Mouse (Mus musculus) ES-E14 (cell line): ENCODE results near the gene Prrt3. TPM values are rescaled to one million over a fixed set of nuclear protein-coding genes. Genes with fewer than 3 reads are reported as not detected.

Source experiments
- DNase-seq: peaks from one replicate; pipeline ENCODE4 v3.0.0-alpha.2; 2013; ENCODE audit warnings: low read depth, low spot score
- H3K27ac ChIP-seq: 2 replicates; pipeline ENCODE4 v1.5.1; 2012; ENCODE audit warnings: low read depth, mild to moderate bottlenecking, low read length, moderate library complexity, mixed read lengths; ENCODE audit not compliant: poor library complexity, insufficient read depth, severe bottlenecking
- H3K36me3 ChIP-seq: 2 replicates; pipeline ENCODE4 v1.6.1; 2012; ENCODE audit warnings: mild to moderate bottlenecking, low read length, moderate library complexity, mixed read lengths; ENCODE audit not compliant: control insufficient read depth, poor library complexity, insufficient read depth, severe bottlenecking
- H3K4me1 ChIP-seq, 2 experiments: fragments of 150-350 bp in 1 of 2; sonication (generic) in 1 of 2; 2 replicates each; pipeline ENCODE4 v1.6.1; 2012; ENCODE audit warnings: low read length in 2 of 2, mild to moderate bottlenecking in 1 of 2, mixed read lengths in 1 of 2; ENCODE audit not compliant: control insufficient read depth in 2 of 2, insufficient read depth in 2 of 2, poor library complexity in 1 of 2
- H3K4me3 ChIP-seq, 2 experiments: fragments of 150-350 bp in 1 of 2; sonication (generic) in 1 of 2; 2 replicates each; pipeline ENCODE4 v1.5.1; 2012; ENCODE audit warnings: low read length in 2 of 2, low read depth in 1 of 2, mild to moderate bottlenecking in 1 of 2, mixed read lengths in 1 of 2; ENCODE audit not compliant: insufficient read depth in 1 of 2, poor library complexity in 1 of 2, severe bottlenecking in 1 of 2
- H3K9ac ChIP-seq: 2 replicates; pipeline ENCODE4 v1.6.1; 2012; ENCODE audit warnings: low read depth, mild to moderate bottlenecking, low read length, mixed read lengths; ENCODE audit not compliant: poor library complexity, insufficient read depth, severe bottlenecking
- H3K9me3 ChIP-seq: fragments of 150-350 bp; sonication (generic); 2 replicates; pipeline ENCODE4 v1.6.1; 2012; ENCODE audit warnings: low read depth, mild to moderate bottlenecking, low read length; ENCODE audit not compliant: control insufficient read depth, insufficient read depth
- CHD2 ChIP-seq: IDR thresholded peaks from 2 replicates; pipeline ENCODE4 v1.6.1; 2014; ENCODE audit warnings: mild to moderate bottlenecking, low read depth, low read length, inconsistent platforms
- HCFC1 ChIP-seq: IDR thresholded peaks from 2 replicates; pipeline ENCODE4 v1.6.1; 2012; ENCODE audit warnings: low read length, inconsistent platforms, borderline replicate concordance; ENCODE audit not compliant: insufficient read depth
- MAFK ChIP-seq: IDR thresholded peaks from 2 replicates; pipeline ENCODE4 v1.6.1; 2014; ENCODE audit warnings: mild to moderate bottlenecking, low read depth, low read length, inconsistent platforms; ENCODE audit not compliant: insufficient read depth
- ZC3H11A ChIP-seq: IDR thresholded peaks from 2 replicates; pipeline ENCODE4 v1.6.1; 2012; ENCODE audit warnings: low read depth, mild to moderate bottlenecking, inconsistent platforms, low read length, borderline replicate concordance
- ZNF384 ChIP-seq: IDR thresholded peaks from 2 replicates; pipeline ENCODE4 v1.6.1; 2012; ENCODE audit warnings: low read depth, low read length, inconsistent platforms
- in situ Hi-C, 2 experiments: fragments of 600-800 bp; cut with MboI; formaldehyde crosslinking; loops; one replicate each; pipeline ENCODE4 v1.15.1; 2025; ENCODE audit warnings: low sequenced_read_pairs in 2 of 2, inconsistent platforms in 1 of 2; ENCODE audit not compliant: unreplicated experiment in 2 of 2
- total RNA-seq: library from RNA; depleted of rRNA; stranded (reverse); fragments of 300-350 nt; gene quantifications from 2 replicates; pipeline ENCODE4 v1.2.3, GENCODE M21; 2012

Prrt3 gene
- total RNA-seq, 1 experiment, result 16.3 TPM

DNA sequence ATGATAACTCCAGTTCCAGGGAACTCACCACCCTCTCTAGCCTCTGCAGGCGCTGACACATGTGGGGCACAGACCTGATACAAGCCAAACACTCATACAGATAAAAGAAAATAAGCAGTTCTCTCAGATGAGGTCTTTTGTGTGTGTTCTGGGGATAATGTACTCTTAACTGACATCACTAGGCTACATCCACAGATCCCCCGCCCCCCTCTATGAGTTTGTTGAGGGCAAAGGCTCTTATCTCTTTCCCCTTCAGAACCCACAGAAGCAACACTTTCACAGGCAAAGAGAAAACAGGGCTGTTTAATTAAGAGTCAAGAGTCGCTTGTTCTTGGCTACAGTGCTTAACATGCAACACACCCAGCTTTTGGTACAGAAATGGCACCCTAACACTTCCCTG is 12.9 kb upstream of the Prrt3 start:
- Histone ChIP-seq H3K9me3 (no peaks in the 10 kb centered on the region), H3K4me3 (no peak overlapping the region), H3K27ac (no peak overlapping the region), H3K36me3 (peaks cover 24% of the 10 kb centered on the region), H3K4me1 (no peaks in the 10 kb centered on the region), H3K9ac (no peak overlapping the region)
- DNase-seq, result no peak
- TF ChIP-seq HCFC1 (no peak), MAFK (no peak), ZNF384 (no peak), CHD2 (no peak), ZC3H11A (no peak)
- in situ Hi-C loops, result no loop called here

DNA sequence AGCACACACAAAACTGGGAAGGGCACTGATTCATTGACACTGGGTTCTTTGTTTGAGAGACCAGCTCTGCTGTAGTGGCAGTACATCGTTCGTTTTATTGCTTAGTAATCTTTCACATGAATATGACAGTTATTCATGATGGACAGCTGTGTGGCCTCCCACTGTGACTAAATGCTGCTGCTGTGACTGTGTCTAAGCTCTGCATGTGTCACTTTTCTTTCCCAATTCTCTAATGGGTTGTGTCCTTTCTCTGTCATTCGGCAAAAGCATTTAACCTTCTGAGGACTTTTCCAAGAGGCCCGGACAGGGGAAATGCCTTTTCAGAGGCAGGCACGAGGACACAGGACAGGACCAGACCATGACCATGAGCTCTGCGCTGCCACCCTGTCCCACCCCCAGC is 12.2 kb upstream of the Prrt3 start:
- Histone ChIP-seq H3K9me3 (no peaks in the 10 kb centered on the region), H3K36me3 (peaks cover 20% of the 10 kb centered on the region), H3K27ac (no peak overlapping the region), H3K9ac (no peak overlapping the region), H3K4me1 (no peaks in the 10 kb centered on the region; a peak in 1 of 4 replicates), H3K4me3 (no peak overlapping the region)
- in situ Hi-C loops, result no loop called here
- no peak for DNase-seq
- TF ChIP-seq MAFK (no peak), HCFC1 (no peak), ZC3H11A (no peak)

DNA sequence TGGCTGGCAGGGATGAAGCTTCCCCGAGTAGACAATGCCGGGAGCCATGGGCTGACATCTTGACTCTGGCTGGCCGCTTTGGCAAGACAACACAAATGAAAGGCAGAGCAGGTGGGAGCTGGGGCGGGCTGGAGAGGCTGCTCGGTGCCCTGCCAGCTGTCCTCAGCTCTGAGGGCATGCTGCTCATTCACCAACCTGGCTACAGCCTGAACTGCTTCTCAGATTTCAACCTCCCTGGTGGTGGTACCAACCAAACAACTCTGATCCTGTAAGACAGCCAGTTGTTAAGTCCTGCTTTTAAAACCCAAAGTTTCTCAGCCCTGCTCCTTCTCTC is 7.2 kb upstream of the Prrt3 start:
- Histone ChIP-seq H3K9ac (no peak overlapping the region), H3K27ac (no peak overlapping the region), H3K4me3 (no peak overlapping the region), H3K9me3 (no peaks in the 10 kb centered on the region), H3K36me3 (no peaks in the 10 kb centered on the region), H3K4me1 (peaks cover 0 to 2% of the 10 kb centered on the region in 2 experiments; a peak in 1 of 4 replicates)
- in situ Hi-C loops, result no loop called here
- TF ChIP-seq MAFK (no peak), ZC3H11A (no peak), ZNF384 (no peak), HCFC1 (no peak), CHD2 (no peak)
- no peak for DNase-seq

DNA sequence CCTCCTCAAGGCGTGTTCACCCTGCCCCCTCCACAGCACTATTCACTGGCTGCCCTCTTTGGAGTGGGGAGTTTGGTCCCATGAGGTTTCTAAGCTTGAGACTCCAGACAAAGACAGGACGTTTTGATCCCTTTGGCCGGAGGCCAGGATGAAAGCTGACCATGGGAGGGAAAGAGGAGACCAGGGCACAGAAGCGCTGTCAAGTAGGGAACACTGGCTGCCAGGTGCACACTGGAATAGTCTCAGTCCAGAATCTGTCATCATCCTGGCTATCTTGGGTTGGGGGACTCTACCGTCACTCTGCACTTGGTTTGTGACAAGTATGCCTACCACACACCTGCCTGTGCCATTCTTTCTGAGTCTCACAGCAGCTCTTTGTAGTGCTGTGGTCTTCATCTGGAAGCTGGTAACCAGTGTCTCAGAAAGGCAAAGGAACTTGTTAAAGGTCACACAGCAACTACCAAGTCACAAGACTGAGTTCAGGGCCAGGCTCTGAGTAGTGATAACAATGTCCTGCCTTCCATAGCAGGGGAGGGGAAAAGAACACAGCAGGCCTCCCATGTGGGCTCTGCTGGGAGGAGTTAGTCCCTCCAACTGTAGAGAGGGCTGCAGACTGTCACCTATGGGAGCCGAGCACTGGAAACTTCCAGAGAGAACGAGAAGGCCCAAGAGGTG is 6.7 kb upstream of the Prrt3 start:
- DNase-seq, result no peak
- Histone ChIP-seq H3K9me3 (no peaks in the 10 kb centered on the region), H3K4me3 (no peak overlapping the region), H3K9ac (no peak overlapping the region), H3K27ac (no peak overlapping the region), H3K4me1 (peaks cover 0 to 2% of the 10 kb centered on the region in 2 experiments; a peak in 1 of 4 replicates), H3K36me3 (no peaks in the 10 kb centered on the region)
- TF ChIP-seq ZC3H11A, result no peak
- no peak for TF ChIP-seq CHD2
- TF ChIP-seq MAFK, result no peak
- TF ChIP-seq ZNF384, result no peak
- TF ChIP-seq HCFC1, result no peak
- in situ Hi-C loops, result no loop called here

DNA sequence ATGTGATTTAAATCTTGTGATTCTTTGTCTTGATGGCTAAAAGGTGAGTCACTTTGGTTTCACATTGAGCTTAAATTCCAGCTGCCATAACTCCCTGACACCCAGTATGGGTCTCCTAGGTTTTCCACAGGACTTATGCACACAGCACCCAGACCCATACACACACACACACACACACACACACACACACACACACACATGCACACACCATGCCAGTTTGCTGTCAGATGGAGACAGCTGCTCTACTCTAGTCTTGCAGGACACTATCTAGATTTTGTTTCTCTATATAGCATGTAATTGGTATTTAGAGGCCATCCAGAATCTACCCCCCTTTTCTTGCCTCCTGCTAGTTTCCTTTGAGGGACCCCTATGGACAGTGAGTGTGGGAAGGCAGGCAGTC is 5.4 kb upstream of the Prrt3 start:
- no peak overlapping the region for H3K9ac ChIP-seq
- no peak for DNase-seq
- H3K27ac ChIP-seq, result no peak overlapping the region
- no peak overlapping the region for H3K4me3 ChIP-seq
- no peaks in the 10 kb centered on the region for H3K36me3 ChIP-seq
- in situ Hi-C loops, result no loop called here
- TF ChIP-seq MAFK (no peak), ZC3H11A (no peak), CHD2 (no peak), HCFC1 (no peak), ZNF384 (no peak)
- peaks cover 2% of the 10 kb centered on the region in 2 experiments; a peak in 3 of 4 replicates for H3K4me1 ChIP-seq
- no peaks in the 10 kb centered on the region for H3K9me3 ChIP-seq
